Mouse (Mus musculus): ENCODE results near the gene Ap1m2.
A peak's percentile ranks its signal among the peaks of the same experiment; 100 is the strongest.
"Not testable (repeated sequence)": the region's sequence is repeated elsewhere in the genome, so short reads cannot be mapped to it uniquely, and the experiment has no call there.

The Ap1m2 gene

DNA sequence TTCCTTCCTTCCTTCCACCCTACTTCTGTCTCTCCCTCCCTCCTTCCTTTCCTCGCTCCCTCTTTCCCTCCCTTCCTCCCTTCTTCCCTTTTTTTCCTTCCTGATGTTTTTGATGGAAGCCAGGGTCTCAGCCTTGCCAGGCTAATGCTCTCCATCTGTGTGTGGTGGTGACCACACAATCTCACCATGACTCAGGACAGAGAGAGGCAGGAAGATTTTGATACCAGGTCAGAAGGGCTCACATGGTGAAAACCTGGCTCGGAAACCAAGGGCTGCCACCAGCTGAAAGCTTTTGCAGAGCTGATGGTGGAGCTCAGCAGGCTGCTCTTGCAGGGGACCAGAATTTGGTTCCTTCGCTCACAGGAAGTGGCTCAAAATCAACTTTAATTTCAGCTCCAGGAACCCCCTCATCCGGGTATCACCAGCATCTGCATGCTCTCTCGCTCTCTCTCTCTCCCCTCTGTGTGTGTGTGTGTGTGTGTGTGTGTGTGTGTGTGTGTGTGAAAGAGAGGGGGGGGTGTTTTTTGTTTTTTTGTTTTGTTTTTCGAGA, 51.6 kb downstream of the Ap1m2 start:
- DNase-seq (ENCODE audit: inconsistent ontology term) = no peak

DNA sequence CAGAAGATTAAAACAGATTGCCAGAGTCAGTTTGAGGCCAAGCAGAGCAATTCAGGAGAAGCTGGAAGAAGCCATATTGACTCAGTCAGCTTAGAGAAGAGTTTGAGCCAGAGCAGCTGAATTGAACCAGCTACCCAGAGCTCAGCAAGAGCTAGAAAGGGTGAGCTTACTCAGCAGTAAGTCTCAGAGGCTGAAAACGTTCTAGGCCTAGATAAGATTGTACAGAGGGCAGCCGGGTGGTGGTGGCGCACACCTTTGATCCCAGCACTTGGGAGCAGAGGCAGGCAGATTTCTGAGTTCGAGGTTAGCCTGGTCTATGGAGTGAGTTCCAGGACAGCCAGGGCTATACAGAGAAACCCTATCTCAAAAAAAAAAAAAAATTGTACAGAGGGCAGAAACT, 55.8 kb downstream of the Ap1m2 start:
- DNase-seq (ENCODE audit: inconsistent ontology term) = not testable (repeated sequence)

DNA sequence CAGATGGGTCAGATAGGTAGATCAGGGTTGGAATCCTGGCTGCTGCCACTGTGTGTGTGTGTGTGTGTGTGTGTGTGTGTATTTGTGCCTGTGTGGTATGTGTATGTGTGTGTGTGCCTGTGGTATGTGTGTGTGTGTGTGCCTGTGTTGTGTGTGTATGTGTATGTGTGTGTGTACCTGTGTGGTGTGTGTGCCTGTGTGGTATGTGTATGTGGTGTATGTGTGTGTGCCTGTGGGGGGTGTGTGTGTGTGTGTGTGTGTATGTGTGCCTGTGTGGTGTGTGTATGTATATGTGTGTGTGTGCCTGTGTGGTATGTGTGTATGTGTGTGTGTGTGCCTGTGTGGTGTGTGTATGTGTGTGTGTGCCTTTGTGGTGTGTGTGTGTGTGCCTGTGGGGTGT, 57.4 kb downstream of the Ap1m2 start:
- no peak for DNase-seq (ENCODE audit: inconsistent ontology term)

DNA sequence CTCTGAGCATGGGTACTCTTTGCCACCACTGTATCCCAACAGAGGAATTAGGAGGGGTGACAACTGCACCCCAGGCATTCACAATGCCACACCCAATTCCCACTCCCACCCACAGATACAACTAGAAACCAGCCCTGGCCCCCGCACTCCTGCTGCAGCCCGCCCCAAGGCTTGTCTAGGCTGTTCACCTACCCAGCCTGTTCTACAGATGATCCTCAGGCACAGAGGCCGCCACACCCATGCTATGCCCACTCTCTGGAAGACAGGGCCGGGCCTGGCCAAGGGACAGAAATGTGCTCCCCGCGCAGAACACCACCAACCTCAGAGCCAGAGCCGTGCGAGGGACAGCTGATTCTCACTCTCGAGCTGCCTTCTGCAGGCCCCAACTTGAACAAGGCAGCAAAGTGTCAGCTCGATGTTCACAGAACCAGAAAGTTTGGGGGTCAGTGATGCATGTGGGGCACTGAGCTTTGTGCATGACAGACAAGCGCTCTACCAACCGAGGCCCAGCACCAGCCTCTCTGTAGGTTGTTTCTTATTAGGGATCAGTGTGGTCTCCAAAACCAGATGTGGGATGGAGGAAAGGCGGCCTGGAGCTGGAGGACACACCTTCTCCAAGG, 60.9 kb downstream of the Ap1m2 start:
- DNase-seq (ENCODE audit: inconsistent ontology term) = no peak

DNA sequence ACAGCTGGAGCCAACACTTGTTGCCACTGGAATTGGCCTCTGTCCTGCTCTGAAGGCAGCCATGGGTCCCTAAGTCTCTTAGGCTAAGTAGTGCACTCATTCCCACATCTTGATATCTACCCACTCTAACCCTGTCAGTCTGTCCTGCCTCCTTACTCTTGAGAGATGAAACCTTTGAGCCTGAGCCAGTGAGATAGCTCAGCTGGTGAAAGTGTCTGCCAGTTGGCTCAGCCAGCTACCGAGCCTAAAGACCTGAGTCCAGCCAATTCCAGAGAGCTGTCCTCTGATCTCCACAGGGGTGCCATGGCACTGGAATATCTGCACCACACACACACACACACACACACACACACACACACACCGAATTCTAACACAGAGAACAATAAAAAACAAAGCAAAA, 61.6 kb downstream of the Ap1m2 start:
- DNase-seq (ENCODE audit: inconsistent ontology term) = no peak

DNA sequence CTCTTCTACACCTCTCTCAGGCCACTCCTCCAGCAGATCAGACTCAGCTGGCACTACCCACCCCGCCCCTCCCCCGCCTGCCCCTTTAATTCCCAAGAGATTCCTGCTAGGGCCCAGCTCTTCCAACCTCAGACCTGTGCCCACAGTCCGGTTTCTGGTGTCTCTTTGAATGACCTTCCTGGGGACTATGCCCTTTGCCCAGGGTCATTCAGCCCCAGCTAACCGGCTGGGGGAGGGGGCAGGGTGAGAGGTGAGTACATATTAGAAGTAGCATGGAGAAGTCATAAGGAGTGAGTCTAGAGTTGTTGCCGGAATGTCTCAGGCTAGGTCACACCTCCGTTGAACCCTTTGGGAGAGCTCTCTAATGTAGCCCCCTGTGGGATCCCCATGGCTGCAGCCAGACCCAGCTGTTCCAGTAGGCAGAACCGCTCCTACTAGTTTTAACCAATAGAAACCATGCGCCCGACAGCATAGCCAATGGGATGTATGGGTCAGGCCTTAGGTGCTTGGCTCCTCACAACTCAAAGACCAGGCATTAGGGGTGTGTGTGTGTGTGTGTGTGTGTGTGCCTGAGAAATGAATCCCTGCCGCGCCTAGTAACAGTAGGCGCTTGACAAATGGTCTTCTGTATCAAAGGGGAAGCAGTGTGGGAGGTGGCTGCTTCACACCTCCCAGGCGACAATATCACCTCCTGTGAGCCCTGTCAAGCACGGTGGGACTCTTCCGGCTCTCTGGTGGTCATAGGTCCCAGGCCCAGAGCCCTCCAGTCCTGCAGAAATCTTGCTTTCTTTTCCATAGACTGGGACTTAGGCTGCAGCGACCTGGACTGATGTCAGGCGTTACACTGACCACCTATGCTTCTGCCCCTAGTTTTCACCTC, 62.3 kb downstream of the Ap1m2 start:
- no peak for DNase-seq (ENCODE audit: inconsistent ontology term)

DNA sequence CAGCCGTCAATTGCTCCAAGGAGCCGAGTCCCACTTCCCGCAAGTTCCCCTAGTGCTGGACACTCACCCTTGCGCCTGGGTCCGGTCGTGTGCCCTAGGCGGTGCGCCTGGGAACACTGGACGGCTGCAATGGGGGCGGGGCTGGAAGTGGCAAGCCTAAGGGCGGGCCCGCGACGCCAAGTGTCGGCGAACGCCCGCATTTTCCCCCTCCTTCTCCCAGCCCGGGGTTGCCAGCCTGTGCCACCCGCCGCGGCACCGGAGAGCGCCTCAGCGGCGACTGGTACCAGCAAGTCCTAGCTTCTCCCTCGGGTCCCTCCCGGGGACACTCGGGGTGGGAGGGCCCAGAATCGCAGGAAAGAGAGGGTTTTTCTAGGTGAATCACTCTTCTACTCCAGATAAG, 63.8 kb downstream of the Ap1m2 start, which contains the start of gene S1pr5:
TSS of gene S1pr5 (minus strand) at position 118 of the 400 bp plus-strand sequence.
- peak; percentile 21 for DNase-seq (ENCODE audit: inconsistent ontology term)

DNA sequence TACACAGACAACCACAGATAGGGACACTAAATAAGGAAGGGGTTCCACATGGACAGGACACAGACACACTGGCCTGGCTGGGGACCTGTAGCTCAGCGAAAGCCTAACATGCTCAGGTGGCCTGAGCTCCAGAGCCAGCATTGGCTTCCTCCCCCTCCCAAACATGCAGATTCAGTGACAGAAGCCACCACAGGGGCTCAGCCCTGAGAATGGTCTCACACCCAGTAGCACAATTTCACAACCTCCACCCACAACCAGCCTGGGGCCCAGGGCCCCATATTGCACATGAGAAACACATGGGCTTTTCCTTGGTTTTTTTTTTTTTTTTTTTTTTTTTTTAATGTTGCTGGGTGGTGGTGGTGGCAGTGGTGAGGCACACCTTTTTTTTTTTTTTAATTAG, 65.8 kb downstream of the Ap1m2 start:
- DNase-seq (ENCODE audit: inconsistent ontology term) = no peak

DNA sequence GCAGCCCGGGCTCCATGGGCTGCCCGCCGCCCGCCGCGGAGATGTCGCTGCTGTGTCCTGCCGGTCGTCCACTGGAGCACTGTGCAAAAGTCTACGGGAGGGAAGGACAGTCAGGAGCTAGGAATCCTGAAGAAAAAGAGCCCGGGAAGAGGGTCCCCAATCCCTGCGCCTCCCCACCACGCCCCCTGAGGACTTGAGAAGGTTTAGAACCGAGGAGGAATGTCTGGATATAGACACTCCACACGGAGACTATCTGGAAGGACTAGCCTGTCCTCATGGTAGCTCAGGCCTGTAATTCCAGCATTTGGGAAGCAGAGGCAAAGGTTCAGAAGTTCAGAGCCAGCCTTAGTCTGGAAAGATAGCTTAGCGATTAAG, 67.0 kb downstream of the Ap1m2 start:
- no peak for DNase-seq (ENCODE audit: inconsistent ontology term)

DNA sequence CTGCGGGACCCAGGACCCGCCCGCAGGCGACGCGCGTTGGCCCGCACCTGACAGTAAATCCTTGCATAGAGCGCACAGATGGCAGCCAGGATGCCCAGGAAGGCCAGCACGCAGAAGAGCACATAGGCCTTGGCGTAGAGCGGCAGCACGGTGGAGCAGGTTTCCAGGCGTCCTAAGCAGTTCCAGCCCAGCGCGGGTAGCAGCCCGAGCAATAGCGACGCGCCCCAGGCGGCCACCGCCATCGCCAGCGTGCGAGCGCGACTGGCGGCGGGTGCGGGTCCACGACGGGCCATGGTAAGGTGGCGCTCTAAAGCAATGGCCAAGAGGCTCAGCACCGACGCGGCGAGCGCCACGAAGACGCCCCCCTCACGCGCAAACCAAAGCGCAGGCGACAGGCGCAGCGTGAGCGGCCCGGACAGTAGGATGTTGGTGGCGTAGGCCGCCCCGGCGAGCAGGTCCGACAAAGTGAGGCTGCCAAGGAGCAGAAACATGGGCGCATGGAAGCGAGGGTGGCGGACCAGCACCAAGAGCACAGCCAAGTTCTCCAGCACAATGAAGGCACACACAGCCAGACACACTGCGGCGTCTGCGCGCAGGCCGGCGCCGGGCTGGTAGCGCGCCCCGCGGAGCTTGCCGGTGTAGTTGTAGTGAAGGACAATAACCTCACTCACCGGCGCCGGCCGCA, 67.6 kb downstream of the Ap1m2 start:
- peak; percentile 43 for DNase-seq (ENCODE audit: inconsistent ontology term)
